Mouse (Mus musculus) T-cell, adult 2 months (primary cell): ENCODE measurements around the gene Kcnd1.

ENCODE experiments used
- DNase-seq: peaks from one replicate; pipeline ENCODE4 v3.0.0; 2022; ENCODE audit warnings: low spot score

Kcnd1 gene

GRCm38 (mm10) chrX:7859191-7859753 lies 37.2 kb downstream of the Kcnd1 start:
- DNase-seq = no peak

GRCm38 (mm10) chrX:7863181-7863580 lies 41.1 kb downstream of the Kcnd1 start:
- DNase-seq = no peak

DNA sequence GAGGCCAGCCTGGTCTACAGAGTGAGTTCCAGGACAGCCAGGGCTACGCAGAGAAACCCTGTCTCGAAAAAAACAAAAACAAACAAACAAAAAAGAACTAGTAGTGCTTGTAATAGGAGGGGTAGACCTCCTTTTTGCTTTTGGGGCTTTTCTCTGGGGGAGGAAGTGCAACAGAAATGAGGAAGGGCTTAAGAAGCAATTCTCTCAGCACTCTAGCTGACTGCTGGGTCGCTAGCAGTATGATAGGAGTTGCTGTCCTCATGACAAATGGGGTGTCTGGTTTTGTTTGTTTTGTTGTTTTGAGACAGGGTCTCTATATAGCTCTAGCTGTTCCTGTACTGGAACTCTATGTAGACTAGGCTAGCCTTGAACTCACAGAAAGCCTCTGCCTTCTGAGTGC lies 42.5 kb downstream of the Kcnd1 start:
- no peak for DNase-seq

DNA sequence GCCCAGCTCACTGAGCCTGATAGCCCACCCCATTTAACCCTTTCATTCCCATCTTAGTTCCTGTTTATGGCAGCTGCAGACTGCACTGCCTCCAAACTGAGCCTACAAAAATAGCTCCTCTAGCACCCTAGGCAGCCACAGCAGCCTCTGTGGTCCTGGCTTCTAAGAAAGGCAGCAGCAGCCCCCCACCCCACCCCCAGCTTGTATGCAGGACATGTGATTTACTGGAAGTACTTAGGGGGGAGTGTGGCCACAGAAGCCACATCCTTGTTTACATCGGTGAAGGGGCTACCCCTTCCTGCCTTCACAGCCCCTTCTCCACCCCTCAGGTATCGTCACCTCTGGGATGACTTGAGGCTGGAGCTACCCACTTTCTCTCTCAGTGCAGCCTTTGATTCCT lies 43.3 kb downstream of the Kcnd1 start:
- peak; percentile 79 for DNase-seq

GRCm38 (mm10) chrX:7865786-7866185 lies 43.7 kb downstream of the Kcnd1 start:
- DNase-seq = no peak

DNA sequence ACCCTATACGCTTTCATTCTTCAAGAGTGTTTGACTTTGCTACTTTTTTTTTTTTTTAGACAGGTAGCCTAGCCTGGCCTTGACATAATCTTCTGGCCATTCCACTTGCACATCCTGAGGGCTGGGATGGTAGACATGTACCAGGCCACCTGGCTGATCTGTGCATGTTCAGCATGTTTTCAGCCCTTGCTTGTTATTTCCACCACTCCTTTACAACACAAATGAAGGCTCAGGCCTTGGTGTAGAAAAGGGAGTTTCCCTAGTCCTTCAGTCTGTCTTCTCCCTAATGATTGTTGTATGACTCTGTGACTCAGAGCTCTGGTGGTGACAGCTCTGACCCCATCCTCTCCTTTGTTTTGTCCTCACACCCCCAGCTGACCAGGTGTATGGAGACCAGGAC lies 45.1 kb downstream of the Kcnd1 start:
- no peak for DNase-seq

DNA sequence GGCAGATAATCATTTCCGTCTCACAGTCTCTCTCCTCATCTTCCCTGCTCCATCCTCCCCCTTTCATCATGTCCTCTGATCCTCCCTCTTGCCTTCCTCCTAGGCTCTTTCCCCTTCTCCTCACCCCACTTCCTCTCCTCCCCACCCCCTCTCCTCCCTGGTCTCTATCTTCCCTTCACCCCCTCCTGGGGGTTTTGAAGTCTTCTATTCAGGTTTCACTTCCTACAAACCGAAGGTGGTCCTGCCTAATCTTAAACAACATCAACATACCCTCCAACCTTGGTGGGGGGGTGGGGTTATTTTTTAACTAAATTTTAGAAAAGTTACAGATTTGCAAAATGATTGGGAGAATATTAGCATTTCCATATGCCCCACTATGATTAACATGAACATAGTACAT lies 46.4 kb downstream of the Kcnd1 start:
- no peak for DNase-seq

DNA sequence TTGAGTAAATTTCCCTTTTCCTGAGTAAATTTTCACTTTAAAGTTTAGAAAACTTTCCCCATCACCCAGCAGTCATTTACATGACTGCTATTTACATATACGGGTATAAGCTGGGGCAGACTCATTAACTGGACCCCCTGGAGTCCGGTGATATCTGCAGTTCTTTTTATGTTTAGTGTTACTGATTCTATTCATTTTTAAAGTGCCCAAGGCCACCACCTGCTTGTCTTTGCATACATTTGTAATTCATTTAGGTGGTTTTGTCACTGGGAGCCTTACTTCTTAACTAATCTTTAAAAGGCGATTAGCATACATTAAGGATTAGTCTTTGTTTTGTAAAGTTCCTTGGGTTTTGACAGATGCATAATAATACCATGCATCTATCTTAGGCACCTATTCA lies 47.7 kb downstream of the Kcnd1 start:
- no peak for DNase-seq

DNA sequence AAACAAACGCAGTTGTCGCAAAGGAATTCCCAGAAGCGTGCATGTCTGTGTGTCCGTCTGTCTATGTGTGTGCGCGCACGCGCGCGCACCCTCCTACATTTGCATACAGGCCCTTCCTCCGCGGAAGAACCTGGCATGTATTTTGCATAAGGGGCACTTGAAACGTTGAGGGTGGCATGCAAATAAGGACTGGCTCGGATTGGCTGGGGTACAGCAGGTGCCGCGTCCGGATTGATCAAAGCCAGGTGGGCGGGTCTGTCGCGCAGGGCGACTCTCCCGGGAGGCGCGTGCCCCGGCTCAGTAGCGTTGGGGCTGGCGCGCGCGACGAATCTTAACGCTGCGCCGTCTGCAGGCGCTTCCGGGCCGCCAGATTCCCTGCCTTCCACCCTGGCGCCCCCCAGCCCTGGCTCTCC lies 55.9 kb downstream of the Kcnd1 start, which contains the start of gene Pim2:
Gene Pim2 (plus strand): TSS at position 256 of the 413 bp plus-strand sequence.
- DNase-seq = peak; percentile 92

- DNase-seq = peak; percentile 46
Observed at GRCm38 (mm10) chrX:7878495-7878894, 56.4 kb downstream of the Kcnd1 start.

- peak; percentile 71 for DNase-seq
Observed at GRCm38 (mm10) chrX:7879819-7880218, 57.7 kb downstream of the Kcnd1 start.

DNA sequence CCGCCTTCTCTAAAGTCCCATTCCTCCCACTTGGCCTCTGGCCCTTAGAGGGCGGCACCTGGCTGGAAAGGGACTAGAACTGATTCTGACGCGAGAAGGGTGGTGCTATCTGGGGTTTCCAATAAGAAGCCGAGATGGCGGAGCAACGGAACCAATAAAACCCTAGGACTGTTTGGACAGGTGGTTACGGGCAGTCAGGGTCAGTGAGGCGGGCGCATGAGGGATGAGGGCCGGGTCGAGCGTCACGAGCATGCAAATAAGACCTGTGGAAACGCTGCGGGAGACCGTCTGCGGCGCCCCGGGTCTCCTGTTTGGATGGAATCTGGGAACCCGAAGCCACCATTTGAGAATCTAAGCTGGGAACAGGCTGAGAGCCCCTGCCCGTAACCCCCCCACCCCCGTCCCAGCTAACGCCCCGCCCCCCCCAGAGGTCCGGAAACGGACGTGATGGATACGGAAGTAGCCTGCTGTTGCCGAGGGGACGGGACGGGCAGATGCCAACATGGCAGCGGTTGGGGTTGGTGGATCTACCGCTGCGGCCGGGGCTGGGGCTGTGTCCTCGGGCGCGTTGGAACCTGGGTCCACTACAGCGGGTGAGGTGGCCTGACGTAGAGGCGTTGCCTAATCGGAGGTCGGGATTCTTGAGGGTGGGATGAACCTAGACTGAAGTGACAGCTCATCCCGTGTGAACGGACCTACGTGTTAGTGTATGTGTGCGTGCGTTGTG lies 61.9 kb downstream of the Kcnd1 start, which contains the start of gene Slc35a2:
Gene Slc35a2 (plus strand): TSS at position 188 of the 727 bp plus-strand sequence.
- DNase-seq = peak; percentile 68
